Mouse (Mus musculus) forebrain, embryonic 13.5 days (tissue): ENCODE measurements around the gene Btbd2. TPM values are rescaled to one million over a fixed set of nuclear protein-coding genes. Genes with fewer than 3 reads are reported as not detected.
"Not testable (repeated sequence)": the region's sequence is repeated elsewhere in the genome, so short reads cannot be mapped to it uniquely, and the experiment has no call there.

Experiments
- ATAC-seq: fragments of 200-750 bp; cut with Nextera tagmentation; 2 replicates; pipeline ENCODE4 v1.8.0; 2017
- H3K27ac ChIP-seq: fragments of 300-500 bp; sonication (generic); 2 replicates; pipeline ENCODE4 v1.5.1; 2015; ENCODE audit warnings: inconsistent platforms, mild to moderate bottlenecking, moderate library complexity
- H3K27me3 ChIP-seq: fragments of 300-500 bp; sonication (generic); 2 replicates; pipeline ENCODE4 v1.6.1; 2015; ENCODE audit warnings: mild to moderate bottlenecking, inconsistent platforms
- H3K36me3 ChIP-seq: fragments of 300-500 bp; sonication (generic); 2 replicates; pipeline ENCODE4 v1.6.1; 2015; ENCODE audit warnings: mild to moderate bottlenecking, inconsistent platforms; ENCODE audit not compliant: poor library complexity, severe bottlenecking
- H3K4me1 ChIP-seq: fragments of 300-500 bp; sonication (generic); 2 replicates; pipeline ENCODE4 v1.6.1; 2015; ENCODE audit warnings: inconsistent platforms
- H3K4me2 ChIP-seq: fragments of 300-500 bp; sonication (generic); 2 replicates; pipeline ENCODE4 v1.6.1; 2015; ENCODE audit warnings: inconsistent platforms, mild to moderate bottlenecking, moderate library complexity
- H3K4me3 ChIP-seq: fragments of 300-500 bp; sonication (generic); 2 replicates; pipeline ENCODE4 v1.5.1; 2015; ENCODE audit warnings: mild to moderate bottlenecking, inconsistent platforms
- H3K9ac ChIP-seq: fragments of 300-500 bp; sonication (generic); 2 replicates; pipeline ENCODE4 v1.6.1; 2015; ENCODE audit warnings: mild to moderate bottlenecking, inconsistent platforms
- H3K9me3 ChIP-seq: fragments of 300-500 bp; sonication (generic); replicated peaks from 2 replicates; pipeline ENCODE4 v1.6.1; 2016; ENCODE audit warnings: inconsistent platforms
- WGBS: fragments of 180-500 bp; shearing (Covaris S2); methylation state at CpG from one replicate; pipeline ENCODE4 v1.1.7; 2015; 5-methylcytosine and 5-hydroxymethylcytosine counted together
- microRNA-seq: library from miRNA; unstranded; fragments of <30 nt; microRNA quantifications from one replicate; pipeline ENCODE4, GENCODE M21; 2016
- polyA plus RNA-seq: library from polyadenylated mRNA; unstranded; fragments of >200 nt; fragmentation: Nextera tagmentation; extraction: Ambion mirVana; gene quantifications from 2 replicates; pipeline ENCODE4 v1.2.1, GENCODE M21; 2015

Gene Btbd2
- polyA plus RNA-seq, 1 experiment from 2014 or later, result 61.2 TPM

DNA sequence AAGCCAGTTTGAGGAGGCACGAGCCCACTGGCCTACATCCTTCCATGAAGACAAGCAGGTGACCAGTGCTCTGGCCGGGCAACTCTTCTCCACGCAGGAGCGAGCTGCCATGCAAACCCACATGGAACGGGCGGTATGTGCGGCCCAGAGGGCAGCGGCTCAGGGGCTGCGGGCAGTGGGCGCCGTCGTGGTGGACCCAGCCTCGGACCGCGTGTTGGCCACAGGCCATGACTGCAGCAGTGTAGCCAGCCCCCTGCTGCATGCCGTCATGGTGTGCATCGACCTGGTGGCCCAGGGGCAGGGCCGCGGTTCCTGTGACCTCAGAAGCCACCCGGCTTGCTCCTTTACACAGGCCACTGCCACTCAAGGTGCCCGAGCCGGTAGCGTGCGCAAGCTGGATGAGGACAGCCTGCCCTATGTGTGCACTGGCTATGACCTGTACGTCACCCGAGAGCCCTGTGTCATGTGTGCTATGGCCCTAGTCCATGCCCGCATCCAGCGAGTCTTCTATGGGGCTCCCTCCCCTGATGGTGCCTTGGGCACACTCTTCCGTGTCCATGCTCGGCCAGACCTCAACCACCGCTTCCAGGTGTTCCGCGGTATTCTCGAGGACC lies 50.0 kb downstream of the Btbd2 start:
- H3K36me3 ChIP-seq, result peaks cover 48% of the 10 kb centered on the region

DNA sequence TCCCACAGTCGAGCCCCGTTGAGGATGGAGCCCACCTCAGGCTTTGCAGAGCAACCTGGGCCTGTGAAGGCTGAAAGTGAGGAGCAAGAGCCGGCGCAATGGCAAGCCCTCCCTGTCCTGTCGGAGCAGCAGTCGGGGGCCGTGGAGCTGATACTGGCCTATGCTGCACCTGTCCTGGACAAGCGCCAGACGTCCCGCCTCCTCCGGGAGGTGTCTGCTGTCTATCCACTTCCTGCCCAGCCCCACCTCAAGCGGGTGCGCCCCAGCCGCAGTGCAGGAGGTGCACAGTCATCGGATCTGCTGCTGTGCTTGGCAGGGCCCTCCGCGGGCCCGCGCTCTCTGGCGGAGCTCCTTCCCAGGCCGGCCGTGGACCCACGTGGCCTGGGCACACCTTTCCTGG lies 50.6 kb downstream of the Btbd2 start:
- H3K36me3 ChIP-seq, result peaks cover 48% of the 10 kb centered on the region
- 0 out of 2 replicates have a peak overlapping the region, but pooled peaks have one; percentile 1 for H3K9ac ChIP-seq
- no peak overlapping the region for H3K27ac ChIP-seq
- no peak for ATAC-seq
- no peaks in the 10 kb centered on the region for H3K27me3 ChIP-seq
- no peak overlapping the region for H3K4me3 ChIP-seq
- no peak overlapping the region for H3K4me2 ChIP-seq
- WGBS, result 95% methylated on average over 23 of the region's 23 CpGs
- H3K4me1 ChIP-seq, result peaks cover 25% of the 10 kb centered on the region
- no peaks in the 10 kb centered on the region for H3K9me3 ChIP-seq

More for the DNA sequence above, 50.0 kb downstream of the Btbd2 start:
- no peak for ATAC-seq
- no peak overlapping the region for H3K4me3 ChIP-seq
- no peak overlapping the region for H3K9ac ChIP-seq
- H3K4me1 ChIP-seq, result peaks cover 25% of the 10 kb centered on the region
- H3K4me2 ChIP-seq, result no peak overlapping the region
- no peaks in the 10 kb centered on the region for H3K27me3 ChIP-seq
- H3K9me3 ChIP-seq, result no peaks in the 10 kb centered on the region
- no peak overlapping the region for H3K27ac ChIP-seq
- WGBS, result 96% methylated on average over 34 of the region's 34 CpGs

DNA sequence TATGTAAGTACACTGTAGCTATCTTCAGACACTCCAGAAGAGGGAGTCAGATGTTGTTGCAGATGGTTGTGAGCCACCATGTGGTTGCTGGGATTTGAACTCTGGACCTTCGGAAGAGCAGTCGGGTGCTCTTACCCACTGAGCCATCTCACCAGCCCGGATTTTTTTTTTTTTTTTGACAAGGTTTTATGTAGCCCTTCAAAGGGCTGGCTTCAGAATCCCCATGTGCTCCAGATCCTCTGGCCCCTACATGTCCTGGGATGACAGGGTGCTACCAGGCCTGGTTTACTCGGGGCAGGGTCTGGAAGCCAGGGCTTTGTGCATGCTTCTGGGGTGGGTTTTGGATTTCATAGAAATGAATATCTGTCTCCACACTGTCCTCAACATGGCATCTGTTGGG lies 51.1 kb downstream of the Btbd2 start, which contains the start of gene Gm49322:
Gene Gm49322, plus strand, starts transcription at position 301 of the 400 bp plus-strand sequence.
- 83% methylated on average over 4 of the region's 4 CpGs for WGBS
- not testable (repeated sequence) for H3K27me3 ChIP-seq, H3K4me2 ChIP-seq

DNA sequence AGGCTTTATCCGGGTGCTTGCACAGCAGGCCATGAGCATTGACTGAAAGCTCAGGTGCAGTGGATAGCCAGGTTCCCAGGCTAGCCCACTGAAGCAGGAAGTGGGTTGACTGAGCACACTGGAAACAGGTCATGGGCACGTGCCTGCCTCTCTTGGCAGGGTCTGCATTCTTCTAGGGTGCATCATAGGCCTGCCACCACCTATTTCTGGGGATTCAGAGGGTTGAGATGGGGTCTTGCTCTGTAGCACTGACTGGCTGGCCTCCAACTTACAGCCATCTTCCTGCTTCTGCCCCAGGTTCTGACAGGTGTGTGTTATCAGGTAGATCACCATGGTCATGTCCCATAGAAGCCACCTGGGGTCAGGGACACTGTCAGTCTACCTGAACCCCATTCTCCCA lies 51.9 kb downstream of the Btbd2 start:
- Histone ChIP-seq H3K9me3 (no peaks in the 10 kb centered on the region), H3K27me3 (no peaks in the 10 kb centered on the region), H3K4me2 (no peak overlapping the region), H3K4me1 (peaks cover 25% of the 10 kb centered on the region), H3K4me3 (no peak overlapping the region), H3K9ac (no peak overlapping the region), H3K27ac (no peak overlapping the region), H3K36me3 (peaks cover 40% of the 10 kb centered on the region)
- ATAC-seq, result no peak
- 93% methylated on average over 2 of the region's 2 CpGs for WGBS

More for the DNA sequence above, 51.1 kb downstream of the Btbd2 start, which contains the start of gene Gm49322:
- not testable (repeated sequence) for H3K9me3 ChIP-seq, ATAC-seq, H3K4me3 ChIP-seq, H3K27ac ChIP-seq
- peaks cover 25% of the 10 kb centered on the region for H3K4me1 ChIP-seq
- peaks cover 47% of the 10 kb centered on the region for H3K36me3 ChIP-seq
- H3K9ac ChIP-seq, result 0 out of 2 replicates have a peak within 1 kb of the TSS, but pooled peaks have one; percentile 1

DNA sequence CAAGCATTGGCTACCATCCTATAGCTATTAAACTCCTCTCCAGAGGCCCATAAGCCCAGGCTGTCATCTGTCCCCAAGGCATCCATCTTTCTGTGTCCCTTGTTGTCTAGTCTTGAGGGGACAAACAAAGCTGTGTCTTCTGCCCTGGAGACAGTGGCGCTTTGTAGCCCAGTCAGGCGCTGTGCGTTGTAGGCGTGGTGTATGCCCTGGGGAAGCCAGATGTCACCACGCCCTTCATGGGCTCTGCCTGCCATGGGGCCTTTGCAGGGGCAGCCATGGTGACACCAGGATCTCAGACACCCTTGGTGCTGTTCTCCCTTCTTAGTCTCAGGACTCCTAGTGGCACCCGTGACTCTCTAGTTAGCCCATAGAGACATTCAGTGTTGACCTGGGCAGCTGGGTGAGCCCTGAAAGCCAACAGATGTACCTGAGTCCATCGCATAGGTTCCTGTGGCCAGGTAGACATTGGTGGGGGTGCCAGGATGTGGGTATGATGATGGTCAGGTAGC lies 52.8 kb downstream of the Btbd2 start:
- Histone ChIP-seq H3K4me1 (peaks cover 25% of the 10 kb centered on the region), H3K9ac (peak overlapping the region; percentile 66), H3K27ac (no peak overlapping the region), H3K4me3 (peak overlapping the region; percentile 60), H3K4me2 (peak overlapping the region; percentile 89), H3K27me3 (no peaks in the 10 kb centered on the region), H3K9me3 (no peaks in the 10 kb centered on the region), H3K36me3 (peaks cover 31% of the 10 kb centered on the region)
- ATAC-seq, result no peak
- 92% methylated on average over 7 of the region's 7 CpGs for WGBS

DNA sequence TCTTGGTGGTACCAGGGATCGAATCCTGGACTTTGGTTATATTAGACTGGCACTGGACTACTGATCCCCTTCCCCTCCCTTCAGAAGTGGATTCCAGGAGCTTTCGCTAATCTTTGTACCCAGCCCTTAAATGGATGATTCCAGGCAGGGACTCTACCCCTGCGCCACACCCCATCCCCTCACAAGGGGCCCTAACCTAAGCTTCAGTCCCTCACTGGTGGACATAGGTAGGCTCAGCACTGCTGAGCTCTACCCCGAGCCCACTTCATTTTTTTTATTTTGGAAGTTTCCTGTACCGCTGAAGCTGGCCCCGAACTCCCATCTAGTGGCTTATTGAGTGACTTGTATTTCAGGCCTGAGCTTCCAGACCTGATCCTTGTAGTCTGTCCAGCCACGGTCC lies 53.5 kb downstream of the Btbd2 start:
- Histone ChIP-seq H3K36me3 (peaks cover 24% of the 10 kb centered on the region), H3K9me3 (no peaks in the 10 kb centered on the region), H3K9ac (peak overlapping the region; percentile 66), H3K27ac (peak overlapping the region; percentile 80), H3K27me3 (peaks cover under 1% of the 10 kb centered on the region; the same call in 1 of the 2 replicates), H3K4me1 (peaks cover 25% of the 10 kb centered on the region), H3K4me3 (peak overlapping the region; percentile 60), H3K4me2 (peak overlapping the region; percentile 89)
- no peak; the same call in 1 of the 2 replicates for ATAC-seq
- 34% methylated on average over 7 of the region's 7 CpGs for WGBS

DNA sequence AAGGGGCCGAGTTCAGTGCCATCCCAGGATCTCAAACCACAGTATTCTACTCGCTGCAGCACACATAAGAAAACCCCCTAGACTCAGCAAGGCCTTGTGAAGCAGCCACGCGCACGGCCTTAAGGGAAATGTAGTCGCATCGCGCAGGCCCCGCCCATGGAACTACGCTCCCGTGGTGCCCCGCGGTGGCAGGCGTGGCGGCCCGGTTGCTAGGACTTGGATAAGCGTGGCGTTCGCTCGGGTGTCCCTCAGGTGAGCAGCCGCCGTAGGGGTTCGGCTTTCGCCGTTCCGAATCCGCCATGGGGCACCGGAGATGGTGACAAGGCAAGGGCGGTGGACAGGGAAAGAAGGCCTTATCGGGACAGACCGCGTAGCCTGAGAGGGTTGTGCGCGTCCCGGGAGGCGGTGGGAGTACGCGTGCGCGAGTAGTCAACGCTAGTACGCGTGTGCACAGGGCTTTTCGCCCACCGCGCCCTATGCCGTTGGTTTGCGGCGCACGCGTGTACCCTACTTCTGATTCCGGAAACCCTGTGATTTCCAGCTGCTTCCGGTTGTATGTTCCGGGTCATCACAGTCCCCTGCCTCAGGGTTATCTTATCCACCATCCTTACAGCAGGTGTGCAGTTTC lies 54.1 kb downstream of the Btbd2 start, which contains the start of the genes Scamp4 and Adat3:
Gene Scamp4, plus strand, starts transcription at position 175 of the 628 bp plus-strand sequence.
Gene Adat3, plus strand, starts transcription at position 183 of the 628 bp plus-strand sequence.
- H3K27ac ChIP-seq, result peak within 1 kb of the TSS; percentile 80

DNA sequence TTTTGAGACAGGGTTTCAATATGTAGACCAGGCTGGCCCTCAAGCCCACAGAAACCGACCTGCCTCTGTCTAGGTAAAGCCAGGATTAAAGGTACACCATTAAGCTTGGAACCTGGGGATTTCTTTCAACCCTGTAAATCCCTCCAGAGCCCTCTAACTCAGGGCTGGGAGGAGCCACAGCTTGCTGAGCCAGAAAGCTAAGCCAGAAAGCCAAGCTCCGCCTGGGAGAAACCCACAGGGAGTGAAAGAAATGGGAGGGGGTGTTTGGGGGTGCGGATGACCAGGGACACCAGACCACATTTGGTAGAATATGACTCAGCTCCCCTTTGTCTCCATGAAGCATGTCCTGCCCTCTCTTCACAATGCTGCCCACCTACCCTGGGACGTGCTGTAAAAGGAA lies 60.6 kb downstream of the Btbd2 start:
- H3K4me3 ChIP-seq, result no peak overlapping the region
- no peaks in the 10 kb centered on the region for H3K4me1 ChIP-seq
- H3K27me3 ChIP-seq, result peaks cover 17% of the 10 kb centered on the region; the same call in 1 of the 2 replicates
- no peaks in the 10 kb centered on the region for H3K36me3 ChIP-seq
- no peak overlapping the region for H3K9ac ChIP-seq
- no peak for ATAC-seq
- no peak overlapping the region for H3K27ac ChIP-seq
- no peak overlapping the region for H3K4me2 ChIP-seq
- H3K9me3 ChIP-seq, result no peaks in the 10 kb centered on the region
- 37% methylated on average over 4 of the region's 4 CpGs for WGBS

More for the DNA sequence above, 54.1 kb downstream of the Btbd2 start, which contains the start of the genes Scamp4 and Adat3:
- H3K27me3 ChIP-seq, result peaks cover 6% of the 10 kb centered on the region; the same call in 1 of the 2 replicates
- peak; percentile 97 for ATAC-seq
- WGBS, result under 1% methylated on average over 54 of the region's 54 CpGs
- H3K4me3 ChIP-seq, result peak within 1 kb of the TSS; percentile 60
- H3K4me2 ChIP-seq, result peak within 1 kb of the TSS; percentile 89
- H3K9ac ChIP-seq, result peak within 1 kb of the TSS; percentile 66
- peaks cover 18% of the 10 kb centered on the region for H3K36me3 ChIP-seq
- no peaks in the 10 kb centered on the region for H3K9me3 ChIP-seq
- H3K4me1 ChIP-seq, result peaks cover 25% of the 10 kb centered on the region

Small RNA genes lying within 50 kb of the gene (microRNA-seq; reads per million reads assigned to microRNA genes)
- gene Mir6912, result not detected

Other genes with a start within 250 kb of the Btbd2 start
- gene Tcf3, start 223.4 kb downstream of the Btbd2 start, polyA plus RNA-seq, result 112 and 119 TPM in 2 replicates
- 0.35 and 0.57 TPM in 2 replicates for gene Onecut3, start 162.2 kb downstream of the Btbd2 start, polyA plus RNA-seq
- 0.33 and 0.36 TPM in 2 replicates for gene Atp8b3, start 117.9 kb downstream of the Btbd2 start, polyA plus RNA-seq
- gene Rexo1, start 95.5 kb downstream of the Btbd2 start, polyA plus RNA-seq, result 27.5 and 30.8 TPM in 2 replicates
- gene Klf16, start 79.8 kb downstream of the Btbd2 start, polyA plus RNA-seq, result 6.6 and 7.5 TPM in 2 replicates
- gene Abhd17a, start 66.7 kb downstream of the Btbd2 start, polyA plus RNA-seq, result 72.3 and 74.9 TPM in 2 replicates
- gene Scamp4, start 54.2 kb downstream of the Btbd2 start, polyA plus RNA-seq, result 56.7 and 69.6 TPM in 2 replicates
- 4.8 and 6.7 TPM in 2 replicates for gene Adat3, start 54.2 kb downstream of the Btbd2 start, polyA plus RNA-seq
- 4.0 and 4.4 TPM in 2 replicates for gene Gm49322, start 51.0 kb downstream of the Btbd2 start, polyA plus RNA-seq
- 55.0 and 73.2 TPM in 2 replicates for gene Csnk1g2, start 34.2 kb downstream of the Btbd2 start, polyA plus RNA-seq
- gene Mknk2, start 21.0 kb upstream of the Btbd2 start, polyA plus RNA-seq, result 52.3 and 55.1 TPM in 2 replicates
- gene Mob3a, start 44.9 kb upstream of the Btbd2 start, polyA plus RNA-seq, result 47.9 and 51.6 TPM in 2 replicates
- 24.5 and 26.3 TPM in 2 replicates for gene Izumo4, start 45.1 kb upstream of the Btbd2 start, polyA plus RNA-seq
- gene Ap3d1, start 85.2 kb upstream of the Btbd2 start, polyA plus RNA-seq, result 80.2 and 82.9 TPM in 2 replicates
- gene Dot1l, start 98.1 kb upstream of the Btbd2 start, polyA plus RNA-seq, result 19.9 and 21.1 TPM in 2 replicates
- 63.5 and 67.3 TPM in 2 replicates for gene Sf3a2, start 141.1 kb upstream of the Btbd2 start, polyA plus RNA-seq
- 141 and 151 TPM in 2 replicates for gene Plekhj1, start 141.6 kb upstream of the Btbd2 start, polyA plus RNA-seq
- 0.13 TPM in 1 of 2 replicates, not detected in the other for gene Amh, start 148.2 kb upstream of the Btbd2 start, polyA plus RNA-seq
- gene Jsrp1, start 156.4 kb upstream of the Btbd2 start, polyA plus RNA-seq, result 0.26 TPM in 1 of 2 replicates, not detected in the other
- 1,581 and 1,699 TPM in 2 replicates for gene Oaz1, start 169.6 kb upstream of the Btbd2 start, polyA plus RNA-seq
- 1.7 and 2.0 TPM in 2 replicates for gene Lingo3, start 187.0 kb upstream of the Btbd2 start, polyA plus RNA-seq
- gene Lsm7, start 198.1 kb upstream of the Btbd2 start, polyA plus RNA-seq, result 291 and 325 TPM in 2 replicates
- gene Sppl2b, start 198.2 kb upstream of the Btbd2 start, polyA plus RNA-seq, result 40.1 and 45.3 TPM in 2 replicates
- gene Tmprss9, start 214.8 kb upstream of the Btbd2 start, polyA plus RNA-seq, result 0.13 and 0.14 TPM in 2 replicates
- gene Timm13, start 243.9 kb upstream of the Btbd2 start, polyA plus RNA-seq, result 356 and 364 TPM in 2 replicates